Mouse (Mus musculus) cerebellum, adult (tissue): Measurements from ENCODE around the gene Arhgap18.

Experiments
- ATAC-seq: cut with Nextera tagmentation; 2 replicates; pipeline ENCODE4 v1.9.2; 2017; ENCODE audit warnings: mild to moderate bottlenecking, moderate library complexity, mixed read lengths; ENCODE audit not compliant: insufficient number of reproducible peaks, low FRiP score, low TSS enrichment

Gene Arhgap18

GRCm38 (mm10) chr10:26752929-26753567 is at the start of gene Arhgap18:
TSS of gene Arhgap18 (plus strand) at chr10:26753421.
- ATAC-seq: no peak

GRCm38 (mm10) chr10:26710458-26711011 is 42.7 kb upstream of the Arhgap18 start:
- ATAC-seq: no peak

- no peak for ATAC-seq
Observed at GRCm38 (mm10) chr10:26711068-26711467, 42.2 kb upstream of the Arhgap18 start.

- ATAC-seq: no peak
Observed at GRCm38 (mm10) chr10:26713986-26714385, 39.2 kb upstream of the Arhgap18 start.

GRCm38 (mm10) chr10:26724704-26725103 is 28.5 kb upstream of the Arhgap18 start:
- ATAC-seq: no peak

GRCm38 (mm10) chr10:26725255-26725654 is 28.0 kb upstream of the Arhgap18 start:
- no peak for ATAC-seq

GRCm38 (mm10) chr10:26750827-26751226 is 2.4 kb upstream of the Arhgap18 start:
- ATAC-seq: no peak

- ATAC-seq: no peak
Observed at GRCm38 (mm10) chr10:26752064-26752928, 925 bp upstream of the Arhgap18 start.

- ATAC-seq: no peak
Observed at GRCm38 (mm10) chr10:26754006-26754405, 785 bp downstream of the Arhgap18 start.

GRCm38 (mm10) chr10:26757231-26757630 is 4.0 kb downstream of the Arhgap18 start:
- no peak for ATAC-seq

GRCm38 (mm10) chr10:26759469-26759868 is 6.2 kb downstream of the Arhgap18 start:
- no peak for ATAC-seq

- ATAC-seq: no peak
Observed at GRCm38 (mm10) chr10:26761103-26761502, 7.9 kb downstream of the Arhgap18 start.

GRCm38 (mm10) chr10:26761991-26762903 is 9.0 kb downstream of the Arhgap18 start:
- no peak for ATAC-seq

GRCm38 (mm10) chr10:26767196-26767595 is 14.0 kb downstream of the Arhgap18 start:
- no peak for ATAC-seq

- no peak for ATAC-seq
Observed at GRCm38 (mm10) chr10:26768943-26769342, 15.7 kb downstream of the Arhgap18 start.

- ATAC-seq: no peak
Observed at GRCm38 (mm10) chr10:26770035-26770434, 16.8 kb downstream of the Arhgap18 start.

- peak; percentile 62 for ATAC-seq
Observed at GRCm38 (mm10) chr10:26771938-26772623, 18.9 kb downstream of the Arhgap18 start.

- peak; percentile 72 for ATAC-seq
Observed at GRCm38 (mm10) chr10:26772624-26773540, 19.7 kb downstream of the Arhgap18 start.

GRCm38 (mm10) chr10:26773541-26773940 is 20.3 kb downstream of the Arhgap18 start:
- no peak for ATAC-seq
